Mouse (Mus musculus) hindbrain, embryonic 12.5 days (tissue): Measurements from ENCODE around the gene Rnaseh1. TPM values are rescaled to one million over a fixed set of nuclear protein-coding genes. Genes with fewer than 3 reads are reported as not detected.

Experiments used
- ATAC-seq: fragments of 200-750 bp; cut with Nextera tagmentation; 2 replicates; pipeline ENCODE4 v1.8.0; 2017; ENCODE audit warnings: moderate TSS enrichment; ENCODE audit not compliant: low FRiP score
- H3K27ac ChIP-seq: fragments of 300-500 bp; sonication (generic); 2 replicates; pipeline ENCODE4 v1.5.1; 2016; ENCODE audit warnings: mild to moderate bottlenecking
- H3K27me3 ChIP-seq: fragments of 300-500 bp; sonication (generic); 2 replicates; pipeline ENCODE4 v1.6.1; 2016; ENCODE audit warnings: mild to moderate bottlenecking
- H3K36me3 ChIP-seq: fragments of 300-500 bp; sonication (generic); 2 replicates; pipeline ENCODE4 v1.6.1; 2016; ENCODE audit warnings: mild to moderate bottlenecking
- H3K4me1 ChIP-seq: fragments of 300-500 bp; sonication (generic); 2 replicates; pipeline ENCODE4 v1.6.1; 2016
- H3K4me2 ChIP-seq: fragments of 300-500 bp; sonication (generic); replicated peaks from 2 replicates; pipeline ENCODE4 v1.6.1; 2016; ENCODE audit warnings: mild to moderate bottlenecking
- H3K4me3 ChIP-seq: fragments of 300-500 bp; sonication (generic); 2 replicates; pipeline ENCODE4 v1.5.1; 2016; ENCODE audit warnings: mild to moderate bottlenecking
- H3K9ac ChIP-seq: fragments of 300-500 bp; sonication (generic); 2 replicates; pipeline ENCODE4 v1.6.1; 2016; ENCODE audit warnings: mild to moderate bottlenecking, moderate library complexity
- H3K9me3 ChIP-seq: fragments of 300-500 bp; sonication (generic); replicated peaks from 2 replicates; pipeline ENCODE4 v1.6.1; 2016; ENCODE audit warnings: mild to moderate bottlenecking
- WGBS: fragments of 180-500 bp; shearing (Covaris S2); methylation state at CpG from one replicate; pipeline ENCODE4 v1.1.7; 2016; 5-methylcytosine and 5-hydroxymethylcytosine counted together
- microRNA-seq: library from miRNA; unstranded; fragments of <30 nt; microRNA quantifications from one replicate; pipeline ENCODE4, GENCODE M21; 2017
- polyA plus RNA-seq: library from polyadenylated mRNA; unstranded; fragments of >200 nt; fragmentation: Nextera tagmentation; extraction: Ambion mirVana; gene quantifications from 2 replicates; pipeline ENCODE4 v1.2.1, GENCODE M21; 2016

Gene Rnaseh1
- polyA plus RNA-seq, 1 experiment from 2014 or later, result 26.7 TPM

DNA sequence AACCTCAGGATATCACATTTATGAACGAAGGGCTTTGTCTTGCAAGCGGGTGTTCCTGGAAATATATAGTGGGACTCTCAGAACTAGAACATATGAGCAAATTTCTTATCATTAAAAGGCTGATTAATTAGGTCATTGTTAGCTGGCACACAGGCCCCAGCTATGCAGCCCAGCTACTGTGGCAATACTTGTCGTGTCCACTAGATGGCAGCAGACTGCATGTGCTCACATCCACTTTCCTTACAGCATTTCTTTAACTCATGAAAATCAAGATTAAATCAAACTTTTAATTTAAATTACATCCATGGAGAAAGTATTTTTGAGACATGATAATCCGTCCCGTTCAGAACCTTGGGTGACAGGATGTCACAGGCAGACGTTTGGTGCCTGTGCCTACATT, 50.3 kb downstream of the Rnaseh1 start:
- Histone ChIP-seq H3K4me2 (no peak overlapping the region), H3K36me3 (peaks cover 10% of the 10 kb centered on the region; the same call in 1 of the 2 replicates), H3K4me1 (peaks cover 15% of the 10 kb centered on the region), H3K9me3 (no peaks in the 10 kb centered on the region), H3K4me3 (no peak overlapping the region), H3K27me3 (no peaks in the 10 kb centered on the region), H3K9ac (no peak overlapping the region), H3K27ac (peak overlapping the region; percentile 78; the same call in 1 of the 2 replicates)
- 4% methylated on average over 6 of the region's 6 CpGs for WGBS
- 0 out of 2 replicates have a peak, but pooled peaks have one; percentile 49 for ATAC-seq

DNA sequence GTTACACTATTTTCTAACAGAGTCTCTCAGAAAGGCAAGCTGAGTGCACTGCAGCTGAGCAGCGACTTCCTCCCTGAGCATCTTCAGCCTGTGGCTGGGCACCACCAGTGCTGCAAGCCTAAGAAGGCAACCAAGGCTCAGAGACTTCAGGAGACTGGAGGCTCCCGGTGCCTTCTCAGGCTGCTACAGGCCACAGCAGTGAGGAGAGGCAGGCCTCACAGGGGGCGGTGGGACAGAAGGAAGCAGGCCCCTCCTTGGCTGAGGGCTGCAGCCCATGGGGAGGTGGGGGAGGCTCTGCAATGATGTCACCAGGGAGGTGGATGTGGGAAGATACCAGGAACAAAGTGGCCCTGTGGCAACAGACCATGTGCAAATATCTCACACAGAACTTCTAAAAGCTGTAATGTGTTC, 50.7 kb downstream of the Rnaseh1 start:
- no peaks in the 10 kb centered on the region for H3K27me3 ChIP-seq
- peaks cover 19% of the 10 kb centered on the region for H3K4me1 ChIP-seq
- H3K27ac ChIP-seq, result peak overlapping the region; percentile 78
- no peak overlapping the region for H3K9ac ChIP-seq
- H3K9me3 ChIP-seq, result no peaks in the 10 kb centered on the region
- H3K36me3 ChIP-seq, result peaks cover 8% of the 10 kb centered on the region; the same call in 1 of the 2 replicates
- no peak for ATAC-seq
- no peak overlapping the region for H3K4me3 ChIP-seq
- 23% methylated on average over 3 of the region's 3 CpGs for WGBS
- no peak overlapping the region for H3K4me2 ChIP-seq

DNA sequence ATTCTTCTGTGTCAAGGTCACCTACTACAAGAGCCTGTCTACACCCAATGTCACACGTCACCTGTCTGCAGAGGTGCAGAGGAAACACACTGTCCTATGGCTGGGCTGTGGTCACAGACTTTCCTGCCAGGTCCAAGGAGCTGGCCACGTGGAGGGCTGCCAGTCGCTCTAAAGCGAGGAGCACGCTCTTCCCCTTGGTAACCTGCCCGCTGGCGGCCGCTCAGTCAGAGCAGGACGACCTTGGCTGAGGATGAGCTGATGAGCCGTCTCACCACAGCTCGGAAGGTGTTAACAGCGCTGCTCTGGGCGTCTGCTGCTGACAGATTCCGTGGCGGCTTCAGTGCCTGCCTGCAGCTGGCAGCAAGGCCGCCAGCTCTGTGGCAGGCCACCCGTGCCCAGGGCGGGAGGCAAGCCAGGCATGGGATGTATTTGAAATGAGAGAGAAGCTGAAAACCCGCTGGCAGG, 51.2 kb downstream of the Rnaseh1 start:
- Histone ChIP-seq H3K9ac (no peak overlapping the region), H3K27me3 (0 out of 2 replicates have a peak, but pooled peaks cover under 1% of the 10 kb centered on the region), H3K36me3 (peaks cover 3% of the 10 kb centered on the region; the same call in 1 of the 2 replicates), H3K4me1 (peaks cover 21% of the 10 kb centered on the region), H3K4me2 (no peak overlapping the region), H3K27ac (peak overlapping the region; percentile 78), H3K4me3 (no peak overlapping the region), H3K9me3 (no peaks in the 10 kb centered on the region)
- whole genome bisulfite sequencing, result 80% methylated on average over 19 of the region's 19 CpGs
- peak; percentile 17; the same call in 1 of the 2 replicates for ATAC-seq

DNA sequence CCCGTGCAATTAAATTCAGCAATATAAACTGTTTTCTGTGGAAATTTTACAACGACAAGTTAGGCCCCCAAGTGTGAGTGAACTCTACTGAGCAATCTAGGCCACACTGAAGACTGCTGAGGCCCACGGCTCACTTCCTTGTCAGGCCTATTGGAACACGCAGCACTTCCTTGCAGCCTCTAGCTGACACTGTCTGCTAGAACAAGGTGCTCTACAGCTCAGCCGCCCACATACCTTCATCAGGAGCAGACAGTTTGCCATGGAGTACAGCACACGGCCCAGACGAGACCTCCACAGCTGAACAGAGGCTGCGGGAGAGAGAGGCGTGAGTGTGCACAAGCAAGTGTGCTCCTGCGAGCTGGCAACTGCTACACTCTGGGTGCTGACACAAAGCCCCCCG, 51.9 kb downstream of the Rnaseh1 start:
- H3K27me3 ChIP-seq, result 0 out of 2 replicates have a peak, but pooled peaks cover 5% of the 10 kb centered on the region
- 87% methylated on average over 11 of the region's 11 CpGs for WGBS
- H3K4me3 ChIP-seq, result no peak overlapping the region
- no peaks in the 10 kb centered on the region for H3K36me3 ChIP-seq
- H3K4me2 ChIP-seq, result no peak overlapping the region
- no peaks in the 10 kb centered on the region for H3K9me3 ChIP-seq
- ATAC-seq, result no peak
- H3K4me1 ChIP-seq, result peaks cover 22% of the 10 kb centered on the region
- H3K9ac ChIP-seq, result no peak overlapping the region
- H3K27ac ChIP-seq, result no peak overlapping the region

DNA sequence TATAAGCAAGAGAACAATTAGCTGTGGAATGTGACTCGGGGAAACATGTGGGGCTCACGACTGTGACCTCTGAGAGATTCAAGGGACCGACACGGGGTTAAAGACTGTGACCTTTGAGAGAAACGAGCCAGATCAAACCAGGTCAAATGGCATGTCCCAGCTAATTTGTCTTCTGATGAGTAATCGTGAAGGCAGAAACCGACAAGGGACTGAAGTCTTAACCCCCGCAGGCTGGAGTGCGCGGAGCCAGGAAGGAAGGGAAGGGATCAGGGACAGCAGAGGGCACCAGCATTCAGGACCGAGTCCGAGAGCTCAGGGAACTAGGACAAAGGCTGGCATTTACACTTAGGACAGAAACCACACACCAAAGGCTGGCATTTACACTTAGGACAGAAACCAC, 55.0 kb downstream of the Rnaseh1 start:
- Histone ChIP-seq H3K4me3 (no peak overlapping the region), H3K4me1 (peaks cover 18% of the 10 kb centered on the region), H3K27ac (no peak overlapping the region), H3K36me3 (0 out of 2 replicates have a peak, but pooled peaks cover under 1% of the 10 kb centered on the region), H3K9ac (peak overlapping the region; percentile 41), H3K9me3 (no peaks in the 10 kb centered on the region), H3K4me2 (0 out of 2 replicates have a peak overlapping the region, but pooled peaks have one; percentile 0), H3K27me3 (0 out of 2 replicates have a peak, but pooled peaks cover 5% of the 10 kb centered on the region)
- WGBS, result 10% methylated on average over 12 of the region's 12 CpGs
- 0 out of 2 replicates have a peak, but pooled peaks have one; percentile 13 for ATAC-seq

DNA sequence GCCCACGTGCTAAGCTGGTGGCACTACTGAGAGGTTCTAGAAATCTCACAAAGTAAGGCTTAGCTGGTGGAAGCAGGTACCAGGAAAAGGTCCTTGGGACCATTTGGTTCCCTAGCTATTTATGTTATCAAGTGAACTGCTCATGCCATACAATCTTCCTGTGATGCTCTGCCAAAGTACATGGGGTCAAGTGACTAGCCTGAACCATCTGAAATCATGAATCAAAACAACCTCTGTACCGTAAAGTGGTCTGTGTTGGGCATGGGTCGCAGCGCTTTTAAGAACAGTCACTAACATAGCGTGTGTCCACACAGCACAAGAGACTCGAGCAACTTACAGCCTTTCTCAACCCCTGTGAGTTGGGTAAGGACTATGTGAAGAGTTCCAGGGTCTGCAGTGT, 55.8 kb downstream of the Rnaseh1 start:
- 85% methylated on average over 6 of the region's 6 CpGs for WGBS
- Histone ChIP-seq H3K9ac (no peak overlapping the region), H3K4me2 (no peak overlapping the region), H3K4me1 (peaks cover 14% of the 10 kb centered on the region), H3K27me3 (0 out of 2 replicates have a peak, but pooled peaks cover 5% of the 10 kb centered on the region), H3K9me3 (no peaks in the 10 kb centered on the region), H3K36me3 (peaks cover 8% of the 10 kb centered on the region; the same call in 1 of the 2 replicates), H3K4me3 (no peak overlapping the region), H3K27ac (no peak overlapping the region)
- no peak for ATAC-seq

DNA sequence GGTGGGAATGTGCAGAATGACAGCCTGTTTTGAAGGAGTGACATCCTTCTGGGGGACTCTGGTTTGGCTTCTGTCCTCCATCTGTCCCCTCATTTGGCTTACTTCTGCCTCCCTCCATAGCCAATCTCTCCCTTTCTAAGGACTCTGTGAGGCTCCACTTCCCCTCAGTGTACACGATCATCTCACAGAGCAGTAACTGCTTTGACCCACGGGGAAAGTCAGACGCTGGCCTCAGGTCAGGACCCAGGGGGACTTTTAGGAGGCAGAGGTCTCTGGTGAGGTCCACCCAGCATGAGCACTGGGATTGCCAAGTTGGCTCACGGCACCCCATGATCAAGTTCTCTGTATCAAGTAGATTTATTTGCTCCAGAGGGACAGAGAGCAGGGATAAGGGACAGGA, 58.8 kb downstream of the Rnaseh1 start:
- Histone ChIP-seq H3K9ac (no peak overlapping the region), H3K27me3 (0 out of 2 replicates have a peak, but pooled peaks cover 5% of the 10 kb centered on the region), H3K4me3 (no peak overlapping the region), H3K36me3 (peaks cover 29% of the 10 kb centered on the region), H3K4me1 (peaks cover 13% of the 10 kb centered on the region), H3K27ac (no peak overlapping the region), H3K9me3 (no peaks in the 10 kb centered on the region), H3K4me2 (no peak overlapping the region)
- 83% methylated on average over 4 of the region's 4 CpGs for WGBS
- ATAC-seq, result no peak

Small RNAs within 50 kb of the gene (microRNA-seq; reads per million reads assigned to microRNA genes)
- not detected for gene Mir6937

Other genes starting within 250 kb of the Rnaseh1 start
- gene Dcdc2c, start 97.2 kb upstream of the Rnaseh1 start, polyA plus RNA-seq, result 0.14 TPM in 1 of 2 replicates, not detected in the other
- not detected in 2 replicates for gene Allc, start 67.1 kb upstream of the Rnaseh1 start, polyA plus RNA-seq
- gene Colec11, start 26.2 kb upstream of the Rnaseh1 start, polyA plus RNA-seq, result 0.35 and 0.60 TPM in 2 replicates
- 614 and 629 TPM in 2 replicates for gene Rps7, start 13.6 kb upstream of the Rnaseh1 start, polyA plus RNA-seq
- gene Adi1, start 25.6 kb downstream of the Rnaseh1 start, polyA plus RNA-seq, result 40.3 and 46.3 TPM in 2 replicates
- 42.1 and 43.2 TPM in 2 replicates for gene Trappc12, start 100.9 kb downstream of the Rnaseh1 start, polyA plus RNA-seq
- gene Eipr1, start 102.2 kb downstream of the Rnaseh1 start, polyA plus RNA-seq, result 48.9 and 49.6 TPM in 2 replicates